Mouse (Mus musculus) forebrain, embryonic 12.5 days (tissue): ENCODE measurements around the gene Tram2. TPM values are rescaled to one million over a fixed set of nuclear protein-coding genes. Genes with fewer than 3 reads are reported as not detected.
A peak's percentile ranks its signal among the peaks of the same experiment; 100 is the strongest.

ENCODE experiments used
- ATAC-seq: fragments of 200-750 bp; cut with Nextera tagmentation; 2 replicates; pipeline ENCODE4 v1.8.0; 2017; ENCODE audit warnings: moderate TSS enrichment; ENCODE audit not compliant: low FRiP score
- H3K27ac ChIP-seq: fragments of 300-500 bp; sonication (generic); 2 replicates; pipeline ENCODE4 v1.5.1; 2016; ENCODE audit warnings: mild to moderate bottlenecking
- H3K27me3 ChIP-seq: fragments of 300-500 bp; sonication (generic); 2 replicates; pipeline ENCODE4 v1.6.1; 2016; ENCODE audit warnings: mild to moderate bottlenecking
- H3K36me3 ChIP-seq: fragments of 300-500 bp; sonication (generic); replicated peaks from 2 replicates; pipeline ENCODE4 v1.6.1; 2016; ENCODE audit warnings: mild to moderate bottlenecking
- H3K4me1 ChIP-seq: fragments of 300-500 bp; sonication (generic); 2 replicates; pipeline ENCODE4 v1.6.1; 2016
- H3K4me2 ChIP-seq: fragments of 300-500 bp; sonication (generic); 2 replicates; pipeline ENCODE4 v1.6.1; 2016; ENCODE audit warnings: mild to moderate bottlenecking, moderate library complexity
- H3K4me3 ChIP-seq: fragments of 300-500 bp; sonication (generic); replicated peaks from 2 replicates; pipeline ENCODE4 v1.5.1; 2016; ENCODE audit warnings: mild to moderate bottlenecking
- H3K9ac ChIP-seq: fragments of 300-500 bp; sonication (generic); 2 replicates; pipeline ENCODE4 v1.6.1; 2016; ENCODE audit warnings: mild to moderate bottlenecking
- H3K9me3 ChIP-seq: fragments of 300-500 bp; sonication (generic); 2 replicates; pipeline ENCODE4 v1.6.1; 2016
- WGBS: fragments of 180-500 bp; shearing (Covaris S2); methylation state at CpG from one replicate; pipeline ENCODE4 v1.1.7; 2016; 5-methylcytosine and 5-hydroxymethylcytosine counted together
- polyA plus RNA-seq: library from polyadenylated mRNA; unstranded; fragments of >200 nt; fragmentation: Nextera tagmentation; extraction: Ambion mirVana; gene quantifications from 2 replicates; pipeline ENCODE4 v1.2.1, GENCODE M21; 2016

The Tram2 gene
- 3.5 and 4.1 TPM in 2 replicates for polyA plus RNA-seq

DNA sequence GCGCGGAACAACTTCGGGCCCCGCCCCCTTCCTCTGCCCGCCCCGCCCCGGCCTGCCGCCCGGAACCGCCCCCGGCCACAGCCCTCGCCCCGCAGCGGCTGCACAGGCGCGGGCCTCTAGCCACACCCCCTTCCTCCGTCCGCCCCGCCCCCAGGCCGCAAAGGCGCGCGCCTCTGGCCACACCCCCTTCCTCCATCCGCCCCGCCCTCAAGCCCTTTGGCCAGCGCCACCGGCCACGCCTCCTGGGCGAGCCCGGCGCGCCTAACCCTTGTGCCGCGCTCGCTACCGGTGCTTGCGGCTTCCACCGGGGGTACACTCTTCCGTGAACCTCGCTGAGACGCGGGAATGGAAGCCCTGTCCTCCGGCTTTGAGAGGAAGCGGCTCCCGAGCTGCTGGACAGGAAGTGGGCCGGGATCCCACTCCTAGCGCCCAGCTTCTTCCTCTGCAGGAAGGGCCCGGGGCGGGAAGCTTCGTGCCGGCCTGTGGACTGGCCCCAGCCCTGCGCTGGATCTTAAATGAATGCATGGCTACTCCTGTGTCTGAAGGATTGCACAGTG is at the start of gene Tram2:
Tram2 (minus strand) TSS at position 13 of the 557 bp plus-strand sequence.
- Histone ChIP-seq H3K27me3 (0 out of 2 replicates have a peak, but pooled peaks cover 3% of the 10 kb centered on the region), H3K9me3 (no peaks in the 10 kb centered on the region), H3K4me2 (peak within 1 kb of the TSS; percentile 71), H3K27ac (peak within 1 kb of the TSS; percentile 84), H3K4me1 (peaks cover 44% of the 10 kb centered on the region), H3K36me3 (no peaks in the 10 kb centered on the region), H3K4me3 (peak within 1 kb of the TSS; percentile 63), H3K9ac (peak within 1 kb of the TSS; percentile 72)
- peak; percentile 96 for ATAC-seq
- 1% methylated on average over 34 of the region's 52 CpGs for WGBS

DNA sequence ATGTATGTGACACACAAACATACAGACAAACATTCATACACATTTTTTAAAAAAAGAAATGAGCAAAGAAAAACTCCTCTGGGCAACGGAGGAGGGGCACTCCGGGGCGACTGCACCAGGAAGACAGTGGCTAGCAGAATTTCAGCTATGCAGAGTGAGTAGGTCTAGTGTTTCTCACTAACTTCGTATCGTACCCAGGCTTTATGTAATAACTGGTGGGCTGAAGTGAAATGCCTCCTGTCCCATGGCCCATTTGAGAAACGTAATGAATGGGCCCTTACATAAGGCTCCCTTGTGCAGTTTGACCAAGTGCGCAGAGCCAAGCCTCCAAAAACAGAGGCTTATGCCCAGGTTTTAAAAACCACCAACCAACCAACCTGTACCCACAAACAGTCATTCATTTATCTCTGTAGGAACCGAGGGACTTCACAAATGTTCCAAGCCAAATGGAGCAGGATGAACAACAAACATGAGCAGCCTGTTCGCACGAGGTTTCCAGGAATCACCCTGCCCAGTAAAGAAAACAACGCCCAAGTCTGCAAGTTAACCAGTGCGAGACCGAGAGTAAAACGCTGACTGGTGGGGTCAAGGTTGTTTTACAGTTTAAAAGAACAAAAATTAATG is 45.8 kb upstream of the Tram2 start:
- Histone ChIP-seq H3K27me3 (no peaks in the 10 kb centered on the region), H3K9me3 (no peaks in the 10 kb centered on the region), H3K4me3 (no peak overlapping the region), H3K4me1 (no peaks in the 10 kb centered on the region), H3K36me3 (no peaks in the 10 kb centered on the region), H3K27ac (no peak overlapping the region), H3K4me2 (no peak overlapping the region), H3K9ac (no peak overlapping the region)
- 85% methylated on average over 14 of the region's 14 CpGs for WGBS
- no peak for ATAC-seq

DNA sequence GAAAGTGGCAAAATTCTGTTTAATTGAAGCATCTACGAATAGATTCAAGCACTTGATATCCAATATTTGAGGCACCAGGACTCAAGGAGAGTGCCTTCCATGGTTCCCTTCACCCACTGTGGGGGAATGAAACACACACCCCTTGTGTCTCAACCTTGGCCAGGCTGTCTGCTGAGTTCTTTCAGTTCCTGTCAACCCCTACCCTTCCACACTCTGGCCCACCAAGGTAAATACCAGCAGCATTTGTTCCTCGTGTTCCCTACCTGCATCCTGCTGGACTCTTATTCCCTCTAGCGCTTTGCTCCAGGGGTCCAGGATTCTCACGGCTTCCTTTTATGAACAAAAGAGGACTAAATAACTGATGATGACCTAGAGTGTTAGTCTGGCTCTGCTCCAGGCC is 24.8 kb upstream of the Tram2 start:
- ATAC-seq: no peak
- WGBS: 84% methylated on average over 4 of the region's 4 CpGs
- Histone ChIP-seq H3K4me3 (no peak overlapping the region), H3K27ac (no peak overlapping the region), H3K9me3 (no peaks in the 10 kb centered on the region), H3K36me3 (no peaks in the 10 kb centered on the region), H3K4me2 (no peak overlapping the region), H3K9ac (no peak overlapping the region), H3K27me3 (no peaks in the 10 kb centered on the region), H3K4me1 (no peaks in the 10 kb centered on the region)

DNA sequence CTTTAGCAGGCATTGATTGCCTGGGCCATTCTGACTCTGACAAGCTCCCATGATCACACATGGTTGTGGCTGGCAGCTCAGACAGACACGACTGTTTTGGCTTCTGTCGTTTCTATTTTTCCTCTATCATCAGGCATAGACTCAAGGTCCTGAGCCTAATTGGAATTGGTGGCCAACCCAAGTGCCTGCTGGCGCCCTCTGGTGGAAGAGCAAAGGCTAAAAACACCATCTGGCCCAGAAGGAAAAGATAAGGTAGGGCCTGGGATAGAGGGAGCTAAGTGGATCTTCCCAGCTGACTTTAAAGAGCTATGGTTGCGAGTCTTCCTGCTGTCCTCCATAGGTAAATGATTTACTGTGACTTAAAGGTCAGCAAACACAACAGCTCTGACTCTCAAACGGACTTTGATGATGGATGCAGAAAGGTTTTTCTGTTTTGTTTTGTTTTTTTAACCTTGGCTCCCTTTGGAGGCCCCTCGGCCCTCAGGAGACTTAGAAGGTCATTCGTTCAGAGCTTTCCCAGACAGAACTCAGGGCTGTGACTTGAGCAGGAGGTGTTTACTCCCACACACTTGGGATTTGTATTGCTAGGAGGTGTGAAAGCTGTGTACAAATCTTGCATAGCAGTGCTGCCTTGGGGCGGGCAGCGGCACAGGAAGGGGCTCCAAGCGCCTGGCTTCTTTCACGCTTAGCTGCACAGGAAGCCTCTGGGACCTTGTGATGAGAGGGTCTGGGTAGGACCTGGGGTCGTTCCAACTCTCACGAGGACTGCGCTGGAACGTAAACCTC is 22.4 kb upstream of the Tram2 start:
- H3K4me2 ChIP-seq: no peak overlapping the region
- H3K9me3 ChIP-seq: no peaks in the 10 kb centered on the region
- ATAC-seq: no peak
- H3K9ac ChIP-seq: no peak overlapping the region
- H3K4me1 ChIP-seq: no peaks in the 10 kb centered on the region
- no peaks in the 10 kb centered on the region for H3K27me3 ChIP-seq
- WGBS: 61% methylated on average over 15 of the region's 15 CpGs
- H3K36me3 ChIP-seq: no peaks in the 10 kb centered on the region
- no peak overlapping the region for H3K4me3 ChIP-seq
- no peak overlapping the region for H3K27ac ChIP-seq

DNA sequence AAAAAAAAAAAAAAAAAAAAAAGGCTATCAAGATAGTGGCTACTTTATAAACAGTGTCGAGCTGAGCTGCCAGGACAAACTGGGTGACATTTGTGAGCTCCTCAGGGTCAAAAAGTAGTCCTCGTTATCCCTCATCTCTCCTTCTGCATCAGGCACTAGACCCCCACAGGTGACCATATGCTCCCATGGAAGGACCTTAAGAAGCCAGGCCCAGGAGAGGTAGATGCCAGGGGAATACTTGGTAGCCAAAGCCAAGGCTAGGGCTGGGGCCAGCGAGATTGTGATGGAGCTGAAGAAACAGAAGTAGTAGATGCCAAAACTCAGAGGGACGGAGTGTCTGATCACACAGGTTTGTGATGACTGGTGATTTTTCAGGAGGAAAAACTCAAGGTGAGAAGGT is 21.7 kb upstream of the Tram2 start:
- no peaks in the 10 kb centered on the region for H3K27me3 ChIP-seq
- no peak overlapping the region for H3K9ac ChIP-seq
- H3K27ac ChIP-seq: no peak overlapping the region
- H3K4me1 ChIP-seq: no peaks in the 10 kb centered on the region
- no peaks in the 10 kb centered on the region for H3K36me3 ChIP-seq
- H3K9me3 ChIP-seq: no peaks in the 10 kb centered on the region
- 87% methylated on average over 4 of the region's 4 CpGs for WGBS
- no peak overlapping the region for H3K4me2 ChIP-seq
- no peak for ATAC-seq
- H3K4me3 ChIP-seq: no peak overlapping the region

DNA sequence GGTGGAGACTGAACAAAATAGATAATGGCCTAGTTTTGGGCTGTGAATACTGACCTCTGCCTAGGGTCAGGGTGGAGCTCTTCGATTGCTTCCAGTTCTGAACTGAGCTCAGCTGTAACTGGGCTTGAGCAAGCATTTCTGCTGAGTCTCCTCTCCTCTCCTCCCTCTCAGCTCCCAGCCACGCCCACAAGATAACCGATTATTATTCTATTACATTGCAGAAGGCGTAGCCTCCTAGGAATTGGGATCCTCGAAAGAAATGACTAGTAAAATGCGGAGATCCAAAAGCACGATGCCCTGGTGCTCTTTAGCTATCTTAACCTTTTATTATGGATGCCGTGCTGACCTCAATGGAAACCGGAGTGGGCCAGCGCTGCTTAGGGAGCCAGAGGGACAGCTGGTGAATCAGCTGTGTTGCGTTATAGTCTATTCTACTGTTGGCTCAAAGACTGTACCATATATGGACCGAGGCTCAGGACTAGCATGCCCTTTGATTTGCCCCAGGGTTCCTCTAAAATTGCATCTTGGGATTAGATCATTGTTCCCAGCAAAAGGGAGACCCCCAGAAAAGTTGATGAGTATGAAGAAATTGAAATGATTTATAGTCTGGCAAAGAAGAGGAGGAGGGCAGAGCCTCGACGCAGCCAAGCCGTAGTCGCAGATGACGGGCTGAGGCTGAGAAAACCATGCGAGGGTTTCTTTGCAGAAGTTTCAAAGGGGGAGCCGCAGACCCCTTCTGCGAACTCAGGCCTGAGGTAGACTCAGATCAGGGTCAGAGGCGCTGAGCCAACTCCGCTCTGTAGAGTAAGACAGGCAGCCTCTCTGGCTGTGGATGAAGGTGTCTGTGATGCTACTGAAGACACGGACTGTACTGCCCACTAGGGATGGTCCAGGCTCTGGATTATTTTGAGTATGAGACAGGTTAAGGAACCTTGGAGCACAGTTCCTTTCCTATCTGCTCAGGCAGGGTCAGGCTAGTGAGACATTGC is 18.3 kb upstream of the Tram2 start:
- Histone ChIP-seq H3K4me2 (no peak overlapping the region), H3K36me3 (no peaks in the 10 kb centered on the region), H3K9me3 (no peaks in the 10 kb centered on the region), H3K9ac (no peak overlapping the region), H3K4me3 (no peak overlapping the region), H3K4me1 (no peaks in the 10 kb centered on the region), H3K27ac (no peak overlapping the region), H3K27me3 (no peaks in the 10 kb centered on the region)
- 88% methylated on average over 23 of the region's 23 CpGs for WGBS
- ATAC-seq: no peak

DNA sequence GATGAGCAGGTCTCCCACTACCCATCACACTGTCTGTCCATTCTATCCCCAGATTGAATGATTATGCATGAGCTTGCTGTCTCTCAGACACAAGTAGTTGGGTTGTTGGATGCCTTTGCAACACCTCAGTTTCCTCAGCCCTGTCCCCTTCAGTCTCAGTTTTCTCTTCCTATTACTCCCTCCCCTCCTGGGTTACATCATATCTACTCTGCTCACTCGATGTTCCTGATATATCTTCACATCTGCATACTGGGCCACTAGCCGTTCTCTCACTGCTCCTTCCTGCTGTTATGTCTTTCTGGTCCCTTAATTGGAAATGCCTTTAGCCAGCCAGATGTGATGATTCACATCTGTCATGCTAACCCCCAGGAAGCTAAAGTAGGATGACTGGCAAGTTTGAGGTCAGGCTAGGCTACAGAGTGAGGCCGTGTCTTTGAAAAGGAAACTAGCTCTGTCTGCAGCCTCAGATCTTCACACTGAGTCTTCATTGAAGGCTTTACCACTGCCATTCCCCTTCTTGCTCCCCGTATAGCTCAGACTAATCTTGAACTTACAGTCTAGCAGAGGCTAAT is 15.7 kb upstream of the Tram2 start:
- Histone ChIP-seq H3K27me3 (no peaks in the 10 kb centered on the region), H3K4me1 (no peaks in the 10 kb centered on the region), H3K36me3 (no peaks in the 10 kb centered on the region), H3K4me3 (no peak overlapping the region), H3K27ac (no peak overlapping the region), H3K9me3 (no peaks in the 10 kb centered on the region), H3K4me2 (no peak overlapping the region), H3K9ac (no peak overlapping the region)
- no peak for ATAC-seq
- WGBS: 90% methylated on average over 4 of the region's 4 CpGs

DNA sequence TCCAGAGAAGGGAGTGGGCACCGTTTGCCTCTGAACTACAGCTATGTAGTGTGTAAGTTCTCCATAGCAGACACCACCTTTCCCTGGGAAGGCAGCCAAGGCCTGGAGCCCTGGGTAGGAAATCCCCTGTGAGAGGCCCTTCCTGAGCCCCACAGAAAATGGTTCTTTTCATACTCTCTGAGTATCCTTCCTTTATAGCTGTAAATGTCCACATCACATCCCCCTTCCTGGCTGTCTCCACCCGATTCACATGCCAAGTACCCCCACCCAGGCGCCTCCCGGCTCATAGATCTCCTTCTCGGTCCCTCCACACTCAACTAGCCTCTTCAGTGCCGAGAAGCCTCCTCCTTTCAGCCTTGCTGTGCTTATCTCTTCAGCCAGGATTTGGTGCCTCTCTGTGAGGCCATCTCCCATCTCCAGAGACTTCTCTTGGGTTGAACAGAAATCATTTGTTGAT is 10.7 kb upstream of the Tram2 start:
- H3K27me3 ChIP-seq: no peaks in the 10 kb centered on the region
- H3K4me1 ChIP-seq: no peaks in the 10 kb centered on the region
- H3K9me3 ChIP-seq: no peaks in the 10 kb centered on the region
- no peak overlapping the region for H3K27ac ChIP-seq
- no peak overlapping the region for H3K4me3 ChIP-seq
- 81% methylated on average over 6 of the region's 6 CpGs for WGBS
- ATAC-seq: no peak
- no peaks in the 10 kb centered on the region for H3K36me3 ChIP-seq
- H3K9ac ChIP-seq: no peak overlapping the region
- H3K4me2 ChIP-seq: no peak overlapping the region

DNA sequence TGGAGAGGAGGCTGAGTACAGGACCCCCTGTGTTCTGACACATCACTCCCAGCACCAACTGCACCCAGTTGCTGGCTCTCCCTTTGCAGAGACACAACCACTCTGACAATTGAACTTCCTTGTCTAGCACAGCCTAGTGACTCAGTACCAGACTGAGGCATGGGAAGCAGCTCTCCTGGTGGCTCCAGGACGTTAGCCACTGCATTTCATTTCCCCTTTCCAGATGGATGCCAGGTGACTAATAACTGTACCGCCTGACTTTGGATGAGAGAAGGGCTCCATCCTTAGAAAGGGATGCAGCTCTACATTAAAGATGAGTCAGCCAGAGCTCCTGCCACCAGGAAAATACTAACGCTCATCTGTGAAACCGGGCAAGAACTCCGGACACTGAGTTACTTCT is 7.3 kb upstream of the Tram2 start:
- WGBS: 82% methylated on average over 5 of the region's 5 CpGs
- H3K9ac ChIP-seq: no peak overlapping the region
- ATAC-seq: no peak
- no peaks in the 10 kb centered on the region for H3K9me3 ChIP-seq
- H3K27ac ChIP-seq: no peak overlapping the region
- H3K4me2 ChIP-seq: no peak overlapping the region
- H3K4me3 ChIP-seq: no peak overlapping the region
- H3K36me3 ChIP-seq: no peaks in the 10 kb centered on the region
- H3K4me1 ChIP-seq: no peaks in the 10 kb centered on the region
- no peaks in the 10 kb centered on the region for H3K27me3 ChIP-seq

DNA sequence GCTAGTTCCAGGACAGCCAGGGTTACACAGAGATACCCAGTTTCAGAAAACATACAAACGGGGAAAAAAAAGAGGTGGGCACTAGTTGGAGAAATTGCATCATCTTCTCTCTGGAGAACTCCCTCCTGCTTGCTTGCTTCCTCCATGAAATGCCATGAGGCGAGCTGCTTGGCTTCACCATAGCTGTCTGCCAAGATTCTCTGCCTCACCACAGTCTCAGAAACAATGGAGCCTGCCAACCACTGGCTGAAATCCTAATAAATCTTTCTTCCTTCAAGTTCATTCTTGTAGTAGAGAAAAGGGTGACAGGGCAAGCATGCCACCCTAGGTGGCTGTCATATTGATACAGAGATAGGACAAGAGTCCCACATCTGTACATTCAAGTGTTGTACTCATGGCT is 5.6 kb upstream of the Tram2 start:
- no peaks in the 10 kb centered on the region for H3K4me1 ChIP-seq
- WGBS: 63% methylated on average over 2 of the region's 2 CpGs
- no peak overlapping the region for H3K4me3 ChIP-seq
- H3K9ac ChIP-seq: no peak overlapping the region
- no peak overlapping the region for H3K27ac ChIP-seq
- H3K27me3 ChIP-seq: no peaks in the 10 kb centered on the region
- no peaks in the 10 kb centered on the region for H3K9me3 ChIP-seq
- H3K4me2 ChIP-seq: no peak overlapping the region
- H3K36me3 ChIP-seq: no peaks in the 10 kb centered on the region
- no peak for ATAC-seq

DNA sequence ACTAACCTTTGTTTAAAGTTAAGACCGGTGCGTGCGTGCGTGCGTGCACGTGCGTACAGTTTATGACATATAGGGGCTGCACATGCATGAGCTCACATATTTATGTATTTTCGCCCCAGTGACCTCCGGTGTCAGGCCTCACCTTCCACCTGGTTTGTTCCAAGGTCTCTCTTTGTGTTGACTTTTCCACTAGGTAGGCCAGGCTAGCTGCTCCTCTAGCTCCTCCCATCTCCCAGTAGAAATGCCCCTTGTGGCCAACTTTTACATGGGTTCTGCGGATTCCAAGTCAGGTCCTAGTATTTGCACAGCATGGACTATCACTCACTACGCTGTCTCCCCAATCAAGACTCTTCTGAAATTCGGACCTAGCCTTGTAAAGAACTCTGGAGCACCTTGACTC is 1.3 kb upstream of the Tram2 start:
- peaks cover 34% of the 10 kb centered on the region for H3K4me1 ChIP-seq
- H3K27me3 ChIP-seq: 0 out of 2 replicates have a peak, but pooled peaks cover 3% of the 10 kb centered on the region
- no peak overlapping the region for H3K4me3 ChIP-seq
- no peaks in the 10 kb centered on the region for H3K36me3 ChIP-seq
- H3K4me2 ChIP-seq: no peak overlapping the region
- 91% methylated on average over 12 of the region's 12 CpGs for WGBS
- no peak for ATAC-seq
- H3K9me3 ChIP-seq: no peaks in the 10 kb centered on the region
- no peak overlapping the region for H3K27ac ChIP-seq
- H3K9ac ChIP-seq: no peak overlapping the region
